Comparison of ENCODE assay signal across 21 mouse cellular contexts in the genomic region with DNA sequence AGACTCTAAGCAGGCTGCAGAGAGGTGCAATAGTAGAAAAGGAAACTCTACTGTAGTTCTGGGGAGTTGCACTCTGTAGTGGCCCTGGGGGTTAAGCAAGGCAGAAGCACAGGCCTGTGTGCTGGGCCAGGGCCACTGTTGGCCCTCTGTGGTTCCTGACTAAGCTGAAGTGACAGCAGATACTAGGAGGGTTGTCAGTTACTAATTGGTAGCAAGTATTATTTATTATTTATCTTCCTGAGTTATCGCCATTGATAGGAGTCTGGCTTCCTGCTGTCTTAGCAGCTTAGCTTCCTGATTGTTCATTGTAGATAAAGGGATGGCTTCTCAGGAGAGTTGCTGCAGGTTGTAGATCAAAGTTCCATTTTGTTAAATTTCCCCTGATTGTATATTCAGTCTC.
"Had no signal": no experiment of that assay in that cellular context is flagged by ENCODE, and none has a peak within 500 bp of the region (broad histone marks: within the 10 kb centered on the region; RNA-seq: fewer than 3 reads in every experiment).

No protein-coding gene starts in this region.

- H3K27ac ChIP-seq: heart, embryonic 10.5 days; hindbrain, embryonic 13.5 days; hindbrain, embryonic 15.5 days; hindbrain, postnatal 0 days; layer of hippocampus, adult 2 months; limb, embryonic 13.5 days; limb, embryonic 15.5 days; liver, embryonic 12.5 days; liver, embryonic 14.5 days had no signal

- ATAC-seq: hindbrain, postnatal 0 days; intestine, postnatal 0 days; liver, embryonic 12.5 days had no signal

- H3K36me3 ChIP-seq: heart, embryonic 10.5 days; heart, embryonic 12.5 days; hindbrain, embryonic 13.5 days; hindbrain, embryonic 15.5 days; limb, embryonic 13.5 days; limb, embryonic 15.5 days; liver, embryonic 12.5 days had no signal

- H3K4me1 ChIP-seq: heart, embryonic 10.5 days; heart, embryonic 12.5 days; hindbrain, embryonic 13.5 days; hindbrain, embryonic 15.5 days; limb, embryonic 13.5 days; limb, embryonic 15.5 days; liver, embryonic 12.5 days had no signal

- H3K27me3 ChIP-seq: heart, embryonic 12.5 days; hindbrain, embryonic 13.5 days; hindbrain, embryonic 15.5 days; limb, embryonic 13.5 days; limb, embryonic 15.5 days; liver, embryonic 12.5 days had no signal

- H3K4me2 ChIP-seq: heart, embryonic 12.5 days; hindbrain, embryonic 13.5 days; hindbrain, embryonic 15.5 days; limb, embryonic 13.5 days; limb, embryonic 15.5 days; liver, embryonic 12.5 days had no signal

- H3K9ac ChIP-seq: heart, embryonic 12.5 days; hindbrain, embryonic 13.5 days; hindbrain, embryonic 15.5 days; limb, embryonic 13.5 days; limb, embryonic 15.5 days; liver, embryonic 12.5 days; liver, embryonic 14.5 days had no signal

- H3K9me3 ChIP-seq: heart, embryonic 10.5 days; heart, embryonic 12.5 days; hindbrain, embryonic 13.5 days; hindbrain, embryonic 15.5 days; limb, embryonic 13.5 days; limb, embryonic 15.5 days; liver, embryonic 12.5 days had no signal

- DNase-seq: gastrocnemius, postnatal 25 days; heart, adult 11 months; heart, postnatal 10 days; kidney, adult 18-20 months; kidney, adult 8-10 months; kidney, postnatal 10 days; kidney, postnatal 25 days; kidney, postnatal 4 days; layer of hippocampus, postnatal 36 days; left cerebral cortex, postnatal 4 days had no signal

- H3K4me3 ChIP-seq: heart, embryonic 10.5 days; heart, embryonic 12.5 days; hindbrain, embryonic 13.5 days; hindbrain, embryonic 15.5 days; layer of hippocampus, adult 2 months; limb, embryonic 13.5 days; limb, embryonic 15.5 days; liver, embryonic 12.5 days had no signal
